8 mouse cellular contexts compared by ENCODE assay signal in the genomic region with DNA sequence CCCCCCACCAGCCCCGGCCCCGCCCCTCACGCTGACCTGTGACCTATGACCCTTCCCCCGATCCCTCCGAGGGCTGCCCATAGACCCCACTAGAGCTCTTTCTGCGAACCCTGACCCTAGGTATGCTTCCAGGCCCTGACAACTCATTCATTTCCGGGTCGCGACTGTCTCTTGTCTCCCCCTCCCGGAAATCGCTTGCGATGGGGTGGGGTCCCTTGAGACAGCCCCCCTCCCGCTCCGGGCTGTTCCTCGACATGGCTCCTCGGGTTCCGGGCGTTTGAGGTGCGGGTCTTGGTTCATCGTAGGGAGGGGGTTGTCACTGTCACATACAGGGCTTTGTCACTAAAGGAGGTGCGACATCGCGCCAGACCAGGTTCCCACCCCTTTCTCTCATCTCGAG. TPM values are rescaled to one million over a fixed set of nuclear protein-coding genes. Genes with fewer than 3 reads are reported as not detected.
DNase-seq lines count a peak whose midpoint lies in the region; TF ChIP-seq lines count a peak whose summit lies in the region.

No protein-coding gene starts in this region.

- WGBS in macrophage (ENCODE audit: missing documents), result under 1% methylated on average over 23 of the region's 24 CpGs

- H3K4me1 ChIP-seq in cortical plate, adult 2 months (ENCODE audit: control insufficient read depth, insufficient read depth, low read length), result peaks cover 2% of the 10 kb centered on the region; the same call in 1 of the 2 replicates

- H3K27ac ChIP-seq in cortical plate, adult 2 months (ENCODE audit: insufficient read depth, low read length), result peak overlapping the region; percentile 38; the same call in 1 of the 2 replicates
- peak overlapping the region; percentile 50 for H3K27ac ChIP-seq in macrophage

- TF ChIP-seq POLR2A in cortical plate, adult 2 months (IDR thresholded peaks at IDR 0.05; ENCODE audit: extremely low read depth, insufficient read depth, low read length), result no peak

- H3K36me3 ChIP-seq in macrophage (ENCODE audit: inconsistent target), result peaks cover 24% of the 10 kb centered on the region

- intact Hi-C loops in heart, postnatal 10 days (cut with DNase I), result no loop called here

- DNase-seq in right cerebral cortex, adult 18-20 months, result peak; percentile 61
- DNase-seq in right cerebral cortex, postnatal 36 days (ENCODE audit: low spot score in 2 of 2), result no peak
- peak; percentile 43 to 69 for DNase-seq in heart, postnatal 10 days
- peak; percentile 61 to 63 for DNase-seq in layer of hippocampus, postnatal 14 days (ENCODE audit: low spot score in 2 of 2)
- peak; percentile 45 for DNase-seq in spleen, adult 18-20 months
- no peak for DNase-seq in ovary, postnatal 14 days (ENCODE audit: low spot score)

- peaks cover 31% of the 10 kb centered on the region for H3K79me2 ChIP-seq in macrophage (ENCODE audit: inconsistent target)

- no peak for TF ChIP-seq CTCF in cortical plate, adult 2 months (IDR thresholded peaks at IDR 0.05; ENCODE audit: extremely low read depth, insufficient read depth, low read length)

- H3K4me3 ChIP-seq in cortical plate, adult 2 months (ENCODE audit: insufficient read depth, low read length), result peak overlapping the region; percentile 84
- H3K4me3 ChIP-seq in macrophage (ENCODE audit: inconsistent target), result peak overlapping the region; percentile 97

RNA-seq across cellular contexts. Expression of gene Dda1, which starts 0.4 kb away (rescaled TPM):
- polyA plus RNA-seq in cortical plate, adult 2 months (2012; rRNA removed), result 115 and 126 TPM in 2 replicates
- total RNA-seq in heart, postnatal 10 days (2021), result 10 to 100 TPM; 37.8 to 39.1 TPM
- 100 to 1,000 TPM; 104 to 110 TPM for total RNA-seq in layer of hippocampus, postnatal 14 days (2021)
- 10 to 100 TPM; 25.9 to 80.6 (median 51.8) TPM for total RNA-seq in macrophage (2018; cell fraction: chromatin; rRNA removed)
- 10 to 100 TPM; 45.7 to 57.6 (median 51.8) TPM for total RNA-seq in macrophage (2018; cell fraction: cytosol; rRNA removed)
- 10 to 100 TPM; 26.9 to 62.9 (median 43.8) TPM for total RNA-seq in macrophage (2018; cell fraction: nucleus; rRNA removed)
- polyA plus RNA-seq in macrophage (2018), result 36.3 to 50.7 TPM (median 38.5 TPM) in 3 replicates

RNA-seq across cellular contexts. Expression of gene Mrpl34, which starts 4.7 kb away (rescaled TPM):
- polyA plus RNA-seq in cortical plate, adult 2 months (2012; rRNA removed), result 47.8 and 50.0 TPM in 2 replicates
- 100 to 1,000 TPM; 103 to 116 TPM for total RNA-seq in heart, postnatal 10 days (2021)
- 10 to 100 TPM; 52.6 to 62.7 TPM for total RNA-seq in layer of hippocampus, postnatal 14 days (2021)
- 10 to 100 TPM in 6 of 26 experiments, 1 to 10 TPM in 11, not detected in 9; 1.4 to 18.2 (median 7.3) TPM for total RNA-seq in macrophage (2018; cell fraction: chromatin; rRNA removed)
- 10 to 100 TPM; 47.2 to 99.6 (median 71.8) TPM for total RNA-seq in macrophage (2018; cell fraction: cytosol; rRNA removed)
- 10 to 100 TPM in 16 of 26 experiments, 1 to 10 TPM in 10; 4.4 to 33.6 (median 18.9) TPM for total RNA-seq in macrophage (2018; cell fraction: nucleus; rRNA removed)
- polyA plus RNA-seq in macrophage (2018), result 46.4 to 67.5 TPM (median 63.1 TPM) in 3 replicates

RNA-seq across cellular contexts. Expression of gene Abhd8, which starts 6.0 kb away (rescaled TPM):
- 475 and 506 TPM in 2 replicates for polyA plus RNA-seq in cortical plate, adult 2 months (2012; rRNA removed)
- total RNA-seq in heart, postnatal 10 days (2021), result 10 to 100 TPM; 31.7 to 34.6 TPM
- 100 to 1,000 TPM; 179 to 181 TPM for total RNA-seq in layer of hippocampus, postnatal 14 days (2021)
- total RNA-seq in macrophage (2018; cell fraction: chromatin; rRNA removed), result 1 to 10 TPM in 13 of 26 experiments, under 1 TPM in 8, not detected in 5; 0.29 to 6.2 (median 1.4) TPM
- total RNA-seq in macrophage (2018; cell fraction: cytosol; rRNA removed), result 10 to 100 TPM in 8 of 26 experiments, 1 to 10 TPM in 18; 4.8 to 13.6 (median 7.7) TPM
- total RNA-seq in macrophage (2018; cell fraction: nucleus; rRNA removed), result 1 to 10 TPM in 25 of 26 experiments, under 1 TPM in 1; 0.64 to 4.5 (median 2.2) TPM
- polyA plus RNA-seq in macrophage (2018), result 3.6 to 9.9 TPM (median 9.8 TPM) in 3 replicates

RNA-seq across cellular contexts. Expression of gene Ano8, which starts 16.4 kb away (rescaled TPM):
- polyA plus RNA-seq in cortical plate, adult 2 months (2012; rRNA removed), result 69.2 and 75.1 TPM in 2 replicates
- total RNA-seq in heart, postnatal 10 days (2021), result 10 to 100 TPM; 14.6 to 15.3 TPM
- 10 to 100 TPM; 60.1 to 62.4 TPM for total RNA-seq in layer of hippocampus, postnatal 14 days (2021)
- total RNA-seq in macrophage (2018; cell fraction: chromatin; rRNA removed), result 10 to 100 TPM in 25 of 26 experiments, 1 to 10 TPM in 1; 8.5 to 42.4 (median 23.5) TPM
- total RNA-seq in macrophage (2018; cell fraction: cytosol; rRNA removed), result 1 to 10 TPM; 4.7 to 9.2 (median 6.8) TPM
- total RNA-seq in macrophage (2018; cell fraction: nucleus; rRNA removed), result 10 to 100 TPM in 23 of 26 experiments, 1 to 10 TPM in 3; 7.0 to 31.2 (median 19.1) TPM
- 3.4 to 7.2 TPM (median 6.4 TPM) in 3 replicates for polyA plus RNA-seq in macrophage (2018)

RNA-seq across cellular contexts. Expression of gene Gtpbp3, which starts 18.5 kb away (rescaled TPM):
- 35.0 and 37.4 TPM in 2 replicates for polyA plus RNA-seq in cortical plate, adult 2 months (2012; rRNA removed)
- total RNA-seq in heart, postnatal 10 days (2021), result 10 to 100 TPM; 19.7 to 22.1 TPM
- 10 to 100 TPM; 30.6 to 33.3 TPM for total RNA-seq in layer of hippocampus, postnatal 14 days (2021)
- total RNA-seq in macrophage (2018; cell fraction: chromatin; rRNA removed), result 10 to 100 TPM in 19 of 26 experiments, 1 to 10 TPM in 7; 1.5 to 39.5 (median 21.6) TPM
- total RNA-seq in macrophage (2018; cell fraction: cytosol; rRNA removed), result 10 to 100 TPM in 17 of 26 experiments, 1 to 10 TPM in 9; 3.7 to 17.6 (median 12.6) TPM
- 10 to 100 TPM in 19 of 26 experiments, 1 to 10 TPM in 7; 2.7 to 32.3 (median 14.0) TPM for total RNA-seq in macrophage (2018; cell fraction: nucleus; rRNA removed)
- polyA plus RNA-seq in macrophage (2018), result 4.0 to 12.7 TPM (median 11.4 TPM) in 3 replicates

Comparison
In these comparisons a context has a peak if more than half of its experiments do, and no peak if none do; other contexts are left out.
1. DNase-seq: peak in right cerebral cortex, adult 18-20 months (single experiment), heart, postnatal 10 days (2 of 2), layer of hippocampus, postnatal 14 days (2 of 2) and spleen, adult 18-20 months (2 of 2); none in right cerebral cortex, postnatal 36 days (0 of 2) and ovary, postnatal 14 days (single experiment).
2. RNA of gene Abhd8, which starts 6.0 kb away (total RNA-seq): 179 to 181 TPM in layer of hippocampus, postnatal 14 days; 31.7 to 34.6 TPM in heart, postnatal 10 days; every median in the first group is over 4 times any median in the second.